Mouse (Mus musculus): Measurements from ENCODE around the gene Rab44.

The Rab44 gene

GRCm38 (mm10) chr17:29165967-29166578 is 52.1 kb downstream of the Rab44 start:
- DNase-seq (ENCODE audit: extremely low read depth, low read depth, low spot score): no peak

GRCm38 (mm10) chr17:29167371-29167770 is 53.4 kb downstream of the Rab44 start:
- no peak for DNase-seq (ENCODE audit: extremely low read depth, low read depth, low spot score)

- DNase-seq (ENCODE audit: extremely low read depth, low read depth, low spot score): no peak
Measured at GRCm38 (mm10) chr17:29168438-29168837, 54.5 kb downstream of the Rab44 start.

- no peak for DNase-seq (ENCODE audit: extremely low read depth, low read depth, low spot score)
Measured at GRCm38 (mm10) chr17:29168996-29169601, 55.2 kb downstream of the Rab44 start.

GRCm38 (mm10) chr17:29170431-29171000 is 56.6 kb downstream of the Rab44 start:
- no peak for DNase-seq (ENCODE audit: extremely low read depth, low read depth, low spot score)

GRCm38 (mm10) chr17:29171001-29171772 is 57.2 kb downstream of the Rab44 start:
- DNase-seq (ENCODE audit: extremely low read depth, low read depth, low spot score): no peak

- DNase-seq (ENCODE audit: extremely low read depth, low read depth, low spot score): no peak
Measured at GRCm38 (mm10) chr17:29172062-29172461, 58.1 kb downstream of the Rab44 start.

GRCm38 (mm10) chr17:29173165-29173564 is 59.2 kb downstream of the Rab44 start:
- no peak for DNase-seq (ENCODE audit: extremely low read depth, low read depth, low spot score)

- no peak for DNase-seq (ENCODE audit: extremely low read depth, low read depth, low spot score)
Measured at GRCm38 (mm10) chr17:29175693-29176092, 61.7 kb downstream of the Rab44 start.

- no peak for DNase-seq (ENCODE audit: extremely low read depth, low read depth, low spot score)
Measured at GRCm38 (mm10) chr17:29176391-29177267, 62.7 kb downstream of the Rab44 start.

GRCm38 (mm10) chr17:29178503-29179059 is 64.6 kb downstream of the Rab44 start:
- no peak for DNase-seq (ENCODE audit: extremely low read depth, low read depth, low spot score)

GRCm38 (mm10) chr17:29179917-29180316 is 66.0 kb downstream of the Rab44 start:
- DNase-seq (ENCODE audit: extremely low read depth, low read depth, low spot score): no peak

- no peak for DNase-seq (ENCODE audit: extremely low read depth, low read depth, low spot score)
Measured at GRCm38 (mm10) chr17:29180406-29181127, 66.6 kb downstream of the Rab44 start.

- DNase-seq (ENCODE audit: extremely low read depth, low read depth, low spot score): no peak
Measured at GRCm38 (mm10) chr17:29181751-29182150, 67.8 kb downstream of the Rab44 start.

- DNase-seq (ENCODE audit: extremely low read depth, low read depth, low spot score): no peak
Measured at GRCm38 (mm10) chr17:29183162-29183561, 69.2 kb downstream of the Rab44 start.

- no peak for DNase-seq (ENCODE audit: extremely low read depth, low read depth, low spot score)
Measured at GRCm38 (mm10) chr17:29185376-29186046, 71.6 kb downstream of the Rab44 start.

- no peak for DNase-seq (ENCODE audit: extremely low read depth, low read depth, low spot score)
Measured at GRCm38 (mm10) chr17:29186989-29187859, 73.3 kb downstream of the Rab44 start.

- DNase-seq (ENCODE audit: extremely low read depth, low read depth, low spot score): no peak
Measured at GRCm38 (mm10) chr17:29188989-29189388, 75.0 kb downstream of the Rab44 start.

Data from fat pad, adult 2 months (tissue).